Mouse (Mus musculus) Patski (cell line): ENCODE data around the gene Cggbp1. TPM values are rescaled to one million over a fixed set of nuclear protein-coding genes. Genes with fewer than 3 reads are reported as not detected.

Source experiments
- ATAC-seq: fragments of 100-300 bp; one replicate; pipeline ENCODE4 v1.8.0; 2021
- CTCF ChIA-PET: fragments of 350-600 bp; sonication (Branson Sonifier 250); formaldehyde crosslinking; loops from one replicate; lab custom pipeline; 2022; ENCODE audit warnings: inconsistent platforms; lab: Charles Lee
- POLR2A ChIA-PET: fragments of 350-600 bp; sonication (Branson Sonifier 250); formaldehyde crosslinking; loops from one replicate; lab custom pipeline; 2022; ENCODE audit warnings: antibody characterized with exemption, inconsistent platforms; lab: Charles Lee
- DNase-seq: peaks from one replicate; pipeline ENCODE4 v3.0.0-alpha.2; 2011; ENCODE audit warnings: low read depth, low spot score
- H3K27me3 ChIP-seq: fragments of 371-371 bp; one replicate; pipeline ENCODE4 v1.5.1; 2021
- CTCF ChIP-seq: fragments of 100-300 bp; IDR thresholded peaks from one replicate; pipeline ENCODE4 v1.5.1; 2021
- in situ Hi-C: fragments of 300-500 bp; cut with MboI; formaldehyde crosslinking; loops from 3 replicates; pipeline ENCODE4 v1.11.1; 2018; ENCODE audit warnings: low pct_unique_long_range_greater_than_20kb, mixed read lengths
- polyA plus RNA-seq: library from polyadenylated mRNA; unstranded; gene quantifications from one replicate; pipeline ENCODE4 v1.2.3, GENCODE M21; 2021

The Cggbp1 gene
- polyA plus RNA-seq = 55.2 TPM

DNA sequence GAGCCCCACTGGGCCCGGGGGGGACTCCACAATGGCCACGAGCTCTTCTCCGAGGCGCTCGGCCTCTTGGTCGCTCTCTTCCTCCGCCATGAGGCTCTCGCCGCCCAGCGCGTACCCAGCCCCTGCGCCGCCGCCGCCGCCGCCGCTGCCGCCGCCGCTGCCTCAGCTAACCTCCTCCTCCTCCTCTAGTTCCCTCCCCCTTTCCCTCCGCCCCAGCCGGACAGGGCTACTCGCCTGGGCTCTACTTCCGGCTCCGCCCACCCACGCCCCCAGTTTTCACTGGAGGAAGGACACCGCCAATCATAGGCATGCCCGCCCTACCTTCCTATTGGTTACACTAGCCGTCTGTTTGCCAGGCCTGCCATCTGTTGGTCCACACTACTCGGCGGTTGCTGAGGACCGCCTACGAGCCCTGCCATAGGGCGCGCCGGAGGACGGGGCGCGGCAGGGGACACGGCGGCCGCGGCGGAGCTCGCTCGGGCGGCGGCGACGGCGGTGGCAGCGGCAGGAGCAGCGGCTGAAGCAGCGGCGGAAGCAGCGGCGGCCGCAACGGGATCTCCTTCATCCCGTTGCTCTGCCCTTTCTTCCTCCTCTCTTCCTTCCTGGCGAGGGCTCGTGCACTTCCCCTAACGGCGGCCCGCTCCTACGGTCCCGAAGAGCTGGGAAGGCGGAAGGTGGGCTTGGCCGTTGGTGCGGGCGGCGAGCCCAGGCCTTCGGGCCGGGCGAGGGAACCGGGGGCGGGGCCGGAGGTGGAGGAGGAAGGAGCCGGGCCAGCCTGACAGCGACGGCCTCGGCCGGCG lies at the start of gene Cggbp1, which contains the start of gene Zfp654:
Cggbp1 (plus strand) TSS at position 434 of the 800 bp plus-strand sequence.
Zfp654 (minus strand) TSS at position 90 of the 800 bp plus-strand sequence.
- no peak for TF ChIP-seq CTCF
- POLR2A ChIA-PET = interaction anchor here (0.8 to 1.4 kb wide), 5 partner anchors 12 to 81 kb away, joined by 3 to 6 read pairs (median 4); partner anchors contain the start of gene 4930453N24Rik
- CTCF ChIA-PET = no interaction called here
- DNase-seq = peak; percentile 95
- in situ Hi-C loops = loop anchor here (25.0 kb wide), 1 partner anchor 961 kb away; the partner anchor contains the start of gene Vgll3
- peak; percentile 100 for ATAC-seq
- H3K27me3 ChIP-seq = no peaks in the 10 kb centered on the region

- POLR2A ChIA-PET = no interaction called here
- TF ChIP-seq CTCF = no peak
- in situ Hi-C loops = no loop called here
- ATAC-seq (no peak), DNase-seq (peak; percentile 7)
- CTCF ChIA-PET = interaction anchor here (1.2 kb wide), 1 partner anchor 10 kb away, joined by 3 read pairs; no protein-coding TSS in a partner anchor
- H3K27me3 ChIP-seq = no peaks in the 10 kb centered on the region
Measured at GRCm38 (mm10) chr16:64803041-64803440, 48.8 kb upstream of the Cggbp1 start.

GRCm38 (mm10) chr16:64817094-64817765 lies 34.6 kb upstream of the Cggbp1 start:
- POLR2A ChIA-PET = no interaction called here
- H3K27me3 ChIP-seq = no peaks in the 10 kb centered on the region
- CTCF ChIA-PET = interaction anchor here (1.2 kb wide), 1 partner anchor 28 kb away, joined by 3 read pairs; no protein-coding TSS in a partner anchor
- DNase-seq (no peak), ATAC-seq (no peak)
- in situ Hi-C loops = no loop called here
- TF ChIP-seq CTCF = no peak

GRCm38 (mm10) chr16:64823890-64824289 lies 27.9 kb upstream of the Cggbp1 start:
- CTCF ChIA-PET = no interaction called here
- H3K27me3 ChIP-seq = no peaks in the 10 kb centered on the region
- in situ Hi-C loops = no loop called here
- ATAC-seq (no peak), DNase-seq (no peak)
- POLR2A ChIA-PET = no interaction called here
- no peak for TF ChIP-seq CTCF

- ATAC-seq (no peak), DNase-seq (no peak)
- in situ Hi-C loops = no loop called here
- POLR2A ChIA-PET = no interaction called here
- H3K27me3 ChIP-seq = no peaks in the 10 kb centered on the region
- CTCF ChIA-PET = no interaction called here
- no peak for TF ChIP-seq CTCF
Measured at GRCm38 (mm10) chr16:64824474-64824873, 27.3 kb upstream of the Cggbp1 start.

DNA sequence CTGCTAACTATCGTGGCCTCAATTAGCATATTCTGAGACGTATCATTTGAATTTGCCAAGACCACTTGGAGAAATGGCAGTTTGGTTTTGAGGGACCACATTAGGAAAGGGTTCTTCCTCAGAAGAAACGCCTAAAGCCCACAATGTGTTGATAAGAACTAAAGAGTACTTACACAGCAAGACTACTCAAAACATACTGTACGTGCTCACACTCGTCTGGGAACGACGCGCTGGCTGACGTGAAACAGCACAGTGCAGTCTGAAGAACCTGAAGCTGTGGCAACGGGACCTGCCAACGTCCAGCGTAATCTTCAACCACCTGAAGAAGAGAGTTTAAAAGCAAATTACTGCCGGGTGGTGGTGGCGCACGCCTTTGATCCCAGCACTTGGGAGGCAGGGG lies 21.5 kb upstream of the Cggbp1 start:
- ChIA-PET POLR2A (no interaction called here), CTCF (no interaction called here)
- ATAC-seq = no peak
- no peak for DNase-seq
- H3K27me3 ChIP-seq = no peaks in the 10 kb centered on the region
- no peak for TF ChIP-seq CTCF
- in situ Hi-C loops = no loop called here

- no peaks in the 10 kb centered on the region for H3K27me3 ChIP-seq
- TF ChIP-seq CTCF = no peak
- DNase-seq (no peak), ATAC-seq (no peak)
- CTCF ChIA-PET = interaction anchor here (0.8 kb wide), 1 partner anchor 15 kb away, joined by 3 read pairs; no protein-coding TSS in a partner anchor
- in situ Hi-C loops = no loop called here
- POLR2A ChIA-PET = no interaction called here
Measured at GRCm38 (mm10) chr16:64835996-64836545, 15.7 kb upstream of the Cggbp1 start.

GRCm38 (mm10) chr16:64836709-64837108 lies 15.1 kb upstream of the Cggbp1 start:
- in situ Hi-C loops = no loop called here
- H3K27me3 ChIP-seq = no peaks in the 10 kb centered on the region
- no peak for TF ChIP-seq CTCF
- DNase-seq (no peak), ATAC-seq (no peak)
- ChIA-PET POLR2A (no interaction called here), CTCF (interaction anchor here (0.8 to 1.9 kb wide), 2 partner anchors 13 to 16 kb away, joined by 3 to 8 read pairs; no protein-coding TSS in a partner anchor)

DNA sequence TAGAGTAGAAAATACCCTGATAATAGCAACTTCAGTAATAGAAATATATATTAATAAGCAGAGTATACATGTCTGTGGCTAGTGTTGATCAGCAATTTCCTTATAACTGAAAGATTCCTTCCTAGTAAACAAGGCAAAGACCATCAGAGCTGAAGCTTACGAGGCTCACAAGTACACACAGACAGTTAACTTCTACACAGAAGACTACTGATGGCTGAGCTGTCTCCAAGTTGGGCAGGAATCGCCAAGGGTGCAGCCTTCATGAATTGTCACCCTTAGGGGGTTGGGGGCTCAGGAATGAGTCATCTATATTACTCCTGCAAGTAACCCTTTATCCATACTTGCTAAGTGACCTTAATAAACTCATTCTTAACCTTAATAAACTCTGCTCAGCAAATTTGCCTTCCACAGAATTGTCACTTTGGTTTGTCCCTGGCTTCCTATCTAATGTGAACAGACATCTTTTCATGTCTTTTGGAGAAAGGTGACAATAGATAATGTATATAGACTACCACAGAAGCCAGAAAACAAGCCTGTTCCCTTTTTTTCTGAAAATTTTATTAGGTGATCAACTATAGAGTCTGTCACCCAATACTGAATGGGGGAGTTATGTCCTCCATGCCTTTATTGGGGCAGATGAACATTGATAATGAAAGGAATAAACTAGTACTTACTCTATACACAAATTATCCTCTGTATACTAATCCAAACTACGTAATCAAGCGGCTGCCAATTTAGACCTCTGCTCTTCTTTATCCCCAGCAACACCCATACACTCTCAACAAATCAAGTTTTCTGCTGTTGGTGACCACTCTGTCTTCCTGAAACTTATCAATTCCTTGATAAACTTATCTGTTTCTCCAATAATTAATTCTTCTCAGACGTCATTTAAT lies 10.1 kb upstream of the Cggbp1 start:
- ChIA-PET POLR2A (no interaction called here), CTCF (no interaction called here)
- no peak for ATAC-seq
- DNase-seq = no peak
- in situ Hi-C loops = no loop called here
- H3K27me3 ChIP-seq = no peaks in the 10 kb centered on the region
- TF ChIP-seq CTCF = no peak

- ChIA-PET CTCF (no interaction called here), POLR2A (interaction anchor here (0.6 kb wide), 1 partner anchor 1921 kb away, joined by 4 read pairs; no protein-coding TSS in a partner anchor)
- no peaks in the 10 kb centered on the region for H3K27me3 ChIP-seq
- DNase-seq (no peak), ATAC-seq (no peak)
- in situ Hi-C loops = no loop called here
- peak; percentile 21 for TF ChIP-seq CTCF
Measured at GRCm38 (mm10) chr16:64842374-64842729, 9.4 kb upstream of the Cggbp1 start.
